Mouse (Mus musculus) bone marrow macrophage, adult 2 months (primary cell): Measurements from ENCODE around the gene Havcr1.
"Not testable (repeated sequence)": the region's sequence is repeated elsewhere in the genome, so short reads cannot be mapped to it uniquely, and the experiment has no call there.

Experiments
- CTCF ChIP-seq: IDR thresholded peaks from 2 replicates; pipeline ENCODE4 v1.5.1; 2012; ENCODE audit warnings: low read depth, mild to moderate bottlenecking, low read length, moderate library complexity
- POLR2A ChIP-seq: IDR thresholded peaks from 2 replicates; pipeline ENCODE4 v1.6.1; 2012; ENCODE audit warnings: mild to moderate bottlenecking, low read depth, low read length, borderline replicate concordance

- TF ChIP-seq POLR2A, CTCF: not testable (repeated sequence)
These were observed at the start of gene Havcr1 for GRCm38 (mm10) chr11:46735076-46735475.
